Mouse (Mus musculus): Measurements from ENCODE around the gene Trim31. TPM values are rescaled to one million over a fixed set of nuclear protein-coding genes. Genes with fewer than 3 reads are reported as not detected.

Trim31 gene
- total RNA-seq, 2 experiments from 2014 or later = not detected

DNA sequence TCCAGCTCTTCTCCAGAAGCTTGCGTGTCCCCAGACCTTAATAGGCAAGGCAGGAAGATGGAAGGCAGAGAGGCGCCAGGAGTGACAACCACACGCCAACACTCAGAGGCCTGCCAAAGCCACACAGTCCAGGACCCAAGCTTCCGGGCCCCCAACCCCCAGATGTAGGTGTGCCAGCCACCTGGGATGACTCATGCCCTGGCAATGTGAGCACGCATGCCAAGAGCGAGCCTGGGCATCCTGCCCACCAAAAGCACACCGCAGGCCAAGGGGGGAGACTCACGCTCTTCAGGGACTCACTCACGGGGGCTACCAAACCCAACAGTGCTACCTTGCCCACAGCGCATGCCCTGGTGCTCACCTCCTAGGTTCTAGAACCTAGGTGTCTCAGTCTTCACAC, 44.5 kb downstream of the Trim31 start:
- intact Hi-C loops (cut with DNase I; ENCODE audit: low total_unique reads) = no loop called here
- DNase-seq = no peak

DNA sequence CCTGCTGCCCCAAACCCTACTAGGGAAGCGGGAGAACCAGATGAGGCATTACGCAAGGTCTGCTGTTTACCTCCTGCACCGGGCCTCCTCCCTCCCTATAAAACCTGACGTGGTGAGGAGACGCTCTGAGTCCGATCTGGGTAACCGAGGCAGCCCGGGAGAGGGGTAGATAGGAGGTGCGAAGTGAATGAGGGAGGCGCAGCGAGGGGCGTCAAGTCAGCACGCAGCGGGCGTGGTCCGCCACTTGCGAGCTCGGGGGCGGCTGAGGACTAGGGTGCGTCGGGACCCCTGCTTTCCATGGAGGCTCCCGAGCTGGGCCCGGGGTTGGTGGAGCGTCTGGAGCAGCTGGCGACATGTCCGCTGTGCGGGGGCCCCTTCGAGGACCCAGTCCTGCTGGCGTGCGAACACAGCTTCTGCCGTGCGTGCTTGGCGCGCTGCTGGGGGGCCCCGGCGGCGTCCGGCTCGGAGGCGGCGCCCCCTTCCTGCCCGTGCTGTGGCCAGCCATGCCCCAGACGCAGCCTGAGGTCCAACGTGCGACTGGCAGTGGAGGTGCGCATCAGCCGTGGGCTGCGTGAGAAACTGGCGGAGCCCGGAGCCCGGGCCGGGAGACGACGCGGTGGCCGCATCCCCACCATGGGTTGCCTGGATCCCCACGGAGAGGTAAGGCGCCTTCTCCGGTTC, 45.0 kb downstream of the Trim31 start, which contains the start of gene Rnf39:
Gene Rnf39, plus strand, starts transcription at position 128 of the 681 bp plus-strand sequence.
- DNase-seq = no peak
- intact Hi-C loops (cut with DNase I; ENCODE audit: low total_unique reads) = no loop called here

DNA sequence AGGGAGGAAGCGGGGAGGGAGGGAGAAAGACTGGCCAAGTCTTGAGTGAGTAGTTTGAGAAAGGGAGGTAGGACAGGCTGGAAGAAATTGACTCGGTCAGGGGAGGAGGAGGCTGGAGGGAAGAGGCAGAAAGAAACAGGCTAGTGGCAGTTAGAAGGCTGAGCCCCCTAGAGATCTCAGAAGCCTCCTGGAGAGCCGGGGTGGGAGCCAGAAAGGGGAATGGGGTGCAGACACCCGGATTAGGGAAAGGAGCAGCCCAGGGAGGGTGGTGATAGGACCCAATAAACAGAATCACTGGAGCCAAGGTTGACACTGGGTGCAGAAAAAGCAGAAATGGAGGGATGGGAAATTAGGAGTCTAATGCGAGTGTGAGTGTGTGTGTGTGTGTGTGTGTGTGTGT, 45.8 kb downstream of the Trim31 start:
- intact Hi-C loops (cut with DNase I; ENCODE audit: low total_unique reads) = no loop called here
- no peak for DNase-seq

DNA sequence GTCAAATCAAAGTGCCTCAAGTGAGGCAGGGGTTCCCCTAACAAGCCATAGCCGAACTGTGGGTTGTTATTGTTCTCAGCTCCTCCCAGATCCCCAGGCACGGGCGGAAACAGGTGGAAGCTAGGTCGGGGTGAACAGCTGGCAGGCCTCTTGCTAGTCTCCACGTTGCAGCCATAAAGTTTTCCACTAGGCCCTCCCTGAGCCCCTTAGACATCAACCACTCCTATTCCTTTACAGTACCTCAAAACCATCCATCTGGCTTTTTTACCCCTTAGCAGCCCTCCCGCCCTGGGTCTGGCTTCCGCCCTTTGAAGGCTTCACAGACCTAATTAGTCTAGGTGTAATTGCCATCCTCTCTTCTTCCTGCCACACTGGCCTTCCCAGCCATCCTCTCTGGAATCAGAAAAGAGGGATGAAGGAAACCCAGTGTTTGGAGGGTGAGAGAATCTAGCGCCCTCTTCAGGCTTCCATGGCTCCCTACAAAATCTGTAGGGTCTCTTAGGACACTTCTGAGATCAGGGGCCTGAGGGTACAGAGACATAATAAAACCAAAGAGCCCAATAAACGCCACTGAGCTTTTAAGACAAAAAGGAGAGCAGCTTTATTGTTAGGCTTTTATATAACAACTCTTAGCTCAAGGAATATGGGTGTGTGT, 46.3 kb downstream of the Trim31 start:
- no peak for DNase-seq
- intact Hi-C loops (cut with DNase I; ENCODE audit: low total_unique reads) = no loop called here

DNA sequence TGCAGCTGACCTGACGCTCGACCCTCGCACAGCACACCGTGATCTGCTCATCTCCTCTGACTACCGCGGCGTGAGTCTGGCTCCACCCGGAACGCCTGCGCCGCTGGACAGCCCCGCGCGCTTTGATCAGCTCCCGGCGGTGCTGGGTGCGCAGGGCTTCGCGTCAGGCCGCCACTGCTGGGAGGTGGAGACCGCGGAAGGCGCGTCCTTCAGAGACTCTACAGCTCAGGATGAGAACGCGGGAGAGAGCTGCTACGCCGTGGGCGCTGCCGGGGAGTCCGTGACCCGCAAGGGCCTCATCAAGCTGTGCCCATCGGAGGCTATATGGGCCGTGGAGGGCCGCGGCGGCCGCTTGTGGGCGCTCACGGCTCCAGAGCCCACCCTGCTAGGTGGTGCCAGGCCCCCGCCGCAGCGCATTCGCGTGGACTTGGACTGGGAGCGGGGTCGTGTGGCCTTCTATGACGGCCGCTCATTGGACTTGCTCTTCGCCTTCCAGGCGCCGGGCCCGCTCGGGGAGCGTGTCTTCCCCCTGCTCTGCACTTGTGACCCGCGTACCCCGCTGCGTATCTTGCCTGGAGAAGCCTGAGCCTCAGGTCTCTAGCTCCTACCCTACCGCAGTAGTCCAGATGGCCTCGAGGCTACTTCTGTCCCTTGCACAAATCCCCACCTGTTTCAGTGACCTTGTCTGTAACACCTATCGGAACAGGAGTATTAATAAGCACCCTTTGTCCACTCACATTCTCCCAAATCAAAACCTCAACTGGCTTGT, 49.3 kb downstream of the Trim31 start:
- intact Hi-C loops (cut with DNase I; ENCODE audit: low total_unique reads) = no loop called here
- DNase-seq = peak; percentile 45

DNA sequence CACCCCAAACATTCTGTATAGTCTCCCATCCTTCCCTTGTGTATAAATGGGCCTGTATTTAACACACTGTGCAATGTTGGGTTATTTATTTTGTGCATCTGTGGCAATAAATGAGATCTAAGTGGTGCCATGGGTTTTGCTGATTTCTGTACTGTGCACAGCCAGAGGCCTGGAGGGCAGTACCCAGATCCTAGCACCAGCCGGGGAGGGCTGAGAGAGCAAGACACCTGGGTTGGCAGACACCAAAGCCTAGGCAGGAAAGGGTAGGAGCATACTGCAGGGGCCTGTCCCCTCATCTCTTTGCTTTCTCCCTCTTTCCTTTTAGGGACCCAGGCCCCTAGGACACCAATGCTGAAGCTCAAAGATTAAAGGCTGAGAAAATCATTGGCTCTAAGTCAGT, 50.4 kb downstream of the Trim31 start:
- no peak for DNase-seq
- intact Hi-C loops (cut with DNase I; ENCODE audit: low total_unique reads) = no loop called here

DNA sequence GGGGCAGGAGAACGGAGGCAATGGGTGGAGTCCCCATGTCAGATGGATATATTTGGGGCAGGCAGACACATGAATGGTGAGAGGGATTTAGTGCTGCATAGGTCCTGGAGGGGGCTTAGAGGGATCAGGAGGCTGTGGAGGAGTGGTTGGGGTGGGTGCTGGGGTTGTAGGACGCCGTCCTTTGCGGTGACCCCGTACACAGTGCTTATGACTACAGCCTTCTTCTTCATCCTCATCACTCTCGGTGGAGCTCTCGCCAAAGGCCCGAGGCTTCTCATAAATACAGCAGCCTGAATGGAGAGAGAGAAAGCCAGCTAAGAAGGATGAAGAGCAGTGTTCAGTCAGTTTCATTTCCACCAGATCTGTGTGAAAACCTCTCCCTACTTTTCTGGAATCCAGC, 51.3 kb downstream of the Trim31 start:
- intact Hi-C loops (cut with DNase I; ENCODE audit: low total_unique reads) = no loop called here
- DNase-seq = no peak

DNA sequence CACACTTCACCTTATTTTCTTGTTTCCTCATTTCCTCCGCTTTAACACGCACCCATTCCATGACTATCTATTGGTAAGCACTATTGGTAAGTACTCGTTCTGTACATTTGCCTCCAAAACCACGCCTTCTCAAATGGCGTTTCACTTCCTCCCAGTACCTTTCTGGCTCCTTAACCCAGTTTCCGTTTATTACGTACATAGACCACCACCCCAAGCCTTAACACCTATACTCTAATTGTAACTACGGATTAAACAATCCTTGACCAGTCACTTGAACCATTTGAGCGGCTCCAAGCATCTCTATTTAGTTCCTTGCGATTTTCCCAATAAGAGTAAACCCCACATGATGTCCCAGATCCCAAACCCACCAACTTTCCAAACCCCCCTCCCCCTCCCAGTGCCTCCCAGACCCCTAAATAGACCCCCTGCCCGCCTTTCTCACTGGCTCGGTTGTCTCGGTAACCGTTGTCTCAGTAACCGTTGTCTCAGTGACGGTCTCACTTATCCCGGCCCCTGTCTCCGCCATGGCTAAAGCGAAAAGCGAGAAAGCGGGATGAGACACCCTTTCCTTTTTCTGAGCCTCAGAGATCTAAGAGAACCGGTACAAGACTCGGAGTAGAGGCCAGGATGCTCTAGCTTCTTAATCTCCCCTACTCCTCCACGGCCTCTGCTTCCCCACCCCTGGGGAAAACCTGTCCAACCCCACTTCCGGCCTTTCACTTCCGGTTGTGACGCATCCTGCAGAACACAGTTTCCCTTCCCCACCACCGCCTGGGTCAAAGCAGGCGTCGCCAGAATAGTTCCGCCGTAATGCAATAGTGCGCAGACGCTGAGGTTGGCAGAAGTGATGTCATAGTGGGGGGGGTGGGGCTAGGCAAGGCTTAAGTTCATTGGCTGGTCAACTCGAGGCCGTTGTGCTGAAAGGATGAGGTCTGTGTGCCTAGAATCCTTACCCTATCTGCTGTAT, 53.3 kb downstream of the Trim31 start, which contains the start of gene Ppp1r11:
Gene Ppp1r11, minus strand, starts transcription at position 761 of the 967 bp plus-strand sequence.
- peak; percentile 95 for DNase-seq
- intact Hi-C loops (cut with DNase I; ENCODE audit: low total_unique reads) = no loop called here

DNA sequence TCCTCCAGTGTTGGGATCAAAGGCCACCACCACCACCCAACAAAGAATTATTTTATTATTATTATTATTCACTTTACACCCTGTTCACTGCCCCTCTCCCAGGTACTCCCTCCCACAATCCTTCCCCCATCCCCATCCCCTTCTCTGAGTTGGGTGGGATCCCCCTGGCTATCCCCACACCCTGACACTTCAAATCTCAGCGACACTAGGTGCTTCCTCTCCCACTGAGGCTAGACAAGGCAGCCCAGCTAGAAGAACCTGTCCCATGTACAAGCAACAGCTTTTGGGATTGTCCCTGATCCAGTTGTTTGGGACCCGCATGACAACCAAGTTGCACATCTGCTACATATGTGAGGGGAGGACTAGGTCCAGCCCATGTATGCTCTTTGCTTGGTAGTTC, 54.7 kb downstream of the Trim31 start:
- intact Hi-C loops (cut with DNase I; ENCODE audit: low total_unique reads) = no loop called here

DNA sequence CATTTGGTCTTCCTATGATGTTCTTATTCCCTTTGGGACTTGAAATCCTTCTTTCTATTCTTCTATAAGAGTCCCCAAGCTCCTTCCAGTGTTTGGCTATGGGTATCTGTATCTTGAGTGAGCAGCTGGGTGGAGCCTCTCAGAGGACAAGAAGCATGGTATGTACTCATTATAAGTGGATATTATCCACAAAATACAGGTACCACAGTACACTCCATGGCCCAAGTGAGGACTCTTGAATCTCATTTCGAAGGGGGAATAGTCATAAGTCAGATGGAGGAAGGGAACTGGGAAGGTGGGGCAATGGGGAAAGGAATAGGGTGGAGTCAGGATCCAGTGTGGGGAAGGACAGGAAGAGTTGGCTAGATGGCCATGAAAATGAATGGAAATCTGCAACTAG, 55.1 kb downstream of the Trim31 start:
- intact Hi-C loops (cut with DNase I; ENCODE audit: low total_unique reads) = no loop called here
- no peak for DNase-seq

More for the DNA sequence above, 54.7 kb downstream of the Trim31 start:
- DNase-seq = no peak

DNA sequence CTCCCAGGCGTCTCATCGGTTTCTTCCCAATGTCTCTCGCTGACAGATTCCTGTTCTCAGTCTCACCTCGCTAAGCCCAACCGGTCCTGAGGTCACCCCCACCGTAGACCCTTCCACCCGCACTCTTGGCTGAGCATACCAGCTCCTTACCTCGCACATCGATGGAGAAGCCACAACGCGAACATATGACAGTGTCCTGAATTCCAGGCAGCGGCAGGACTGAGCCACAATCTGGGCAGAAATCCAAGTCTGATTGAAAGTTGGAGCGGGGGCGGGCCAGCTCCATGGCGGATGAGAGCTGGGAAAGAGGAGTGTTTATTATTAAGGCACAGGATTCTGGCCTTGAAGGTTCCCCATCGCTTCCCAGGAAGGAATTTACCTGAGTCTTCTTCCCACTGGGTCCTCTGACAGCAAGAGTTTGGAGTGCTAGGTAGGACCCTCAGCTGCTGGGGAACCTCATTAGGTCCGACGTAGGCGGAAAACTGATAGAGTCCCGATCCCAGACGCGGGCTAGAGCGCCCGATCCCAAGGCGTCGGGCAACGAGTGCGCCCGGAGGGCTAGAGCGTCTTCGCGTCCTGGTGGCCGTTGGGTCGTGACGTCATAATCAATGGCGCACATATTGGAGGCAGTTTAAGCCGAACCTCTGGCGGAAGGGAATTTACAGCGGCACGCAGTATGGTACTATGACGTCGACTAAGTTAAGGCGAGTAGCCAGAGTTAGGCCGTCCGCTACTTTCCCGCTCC, 60.3 kb downstream of the Trim31 start, which contains the start of the genes Znrd1 and Znrd1as:
Gene Znrd1, minus strand, starts transcription at position 561 of the 745 bp plus-strand sequence.
Gene Znrd1as, plus strand, starts transcription at position 594 of the 745 bp plus-strand sequence.
- DNase-seq = peak; percentile 92
- intact Hi-C loops (cut with DNase I; ENCODE audit: low total_unique reads) = no loop called here

DNA sequence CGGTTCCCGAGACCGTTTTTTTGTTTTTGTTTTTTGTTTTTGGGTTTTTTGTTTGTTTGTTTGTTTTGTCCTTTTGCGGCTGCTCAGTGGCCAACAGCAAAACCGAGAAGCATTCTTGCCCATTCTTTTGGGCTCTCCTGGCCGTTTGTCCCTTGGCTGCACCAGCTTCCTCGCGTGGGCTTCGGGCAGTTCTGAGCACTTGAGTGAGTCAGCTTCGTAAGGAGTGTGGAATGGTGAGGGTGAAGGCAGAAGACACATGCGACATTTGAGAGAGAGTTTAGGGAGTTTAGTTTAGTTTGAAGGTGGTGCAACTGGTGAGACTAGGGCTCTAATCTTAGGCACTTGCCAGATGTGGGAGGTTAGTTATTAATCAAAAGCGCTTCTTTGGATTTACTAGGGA, 61.0 kb downstream of the Trim31 start:
- intact Hi-C loops (cut with DNase I; ENCODE audit: low total_unique reads) = no loop called here
- DNase-seq = no peak

Other genes with a start within 250 kb of the Trim31 start
- not detected for gene H2-M1, start 225.9 kb upstream of the Trim31 start, total RNA-seq (2021)
- gene H2-M10.5, start 125.2 kb upstream of the Trim31 start, total RNA-seq (2021) = not detected
- gene H2-M10.6, start 85.9 kb upstream of the Trim31 start, total RNA-seq (2021) = not detected
- 10 to 100 TPM; 14.7 to 15.7 TPM for gene Trim26, start 61.0 kb upstream of the Trim31 start, total RNA-seq (2021)
- gene Trim15, start 30.9 kb upstream of the Trim31 start, total RNA-seq (2021) = not detected
- gene Trim10, start 28.5 kb upstream of the Trim31 start, total RNA-seq (2021) = not detected
- not detected for gene Trim40, start 8.0 kb upstream of the Trim31 start, total RNA-seq (2021)
- not detected for gene Rnf39, start 44.8 kb downstream of the Trim31 start, total RNA-seq (2021)
- gene Ppp1r11, start 53.6 kb downstream of the Trim31 start, total RNA-seq (2021) = 10 to 100 TPM; 63.5 to 67.7 TPM
- 10 to 100 TPM; 15.6 to 17.3 TPM for gene Znrd1, start 60.4 kb downstream of the Trim31 start, total RNA-seq (2021)
- gene Znrd1as, start 60.5 kb downstream of the Trim31 start, total RNA-seq (2021) = 10 to 100 TPM in 1 of 2 experiments, 1 to 10 TPM in 1; 9.3 to 11.4 TPM
- under 1 TPM in 1 of 2 experiments, not detected in 1; 0.25 TPM for gene 2410137M14Rik, start 83.1 kb downstream of the Trim31 start, total RNA-seq (2021)
- gene H2-M5, start 91.4 kb downstream of the Trim31 start, total RNA-seq (2021) = not detected
- gene Zfp57, start 103.0 kb downstream of the Trim31 start, total RNA-seq (2021) = 1 to 10 TPM in 1 of 2 experiments, under 1 TPM in 1; 0.74 to 1.5 TPM
- gene Mog, start 125.3 kb downstream of the Trim31 start, total RNA-seq (2021) = not detected
- gene Gabbr1, start 147.8 kb downstream of the Trim31 start, total RNA-seq (2021) = 10 to 100 TPM in 1 of 2 experiments, 1 to 10 TPM in 1; 9.8 to 10.3 TPM
- gene Olfr90, start 190.4 kb downstream of the Trim31 start, total RNA-seq (2021) = not detected
- gene Olfr91, start 200.2 kb downstream of the Trim31 start, total RNA-seq (2021) = not detected
- not detected for gene Olfr92, start 222.0 kb downstream of the Trim31 start, total RNA-seq (2021)

All from gastrocnemius, postnatal 14 days (tissue).